Mouse (Mus musculus): ENCODE results near the gene Rasgrf1. TPM values are rescaled to one million over a fixed set of nuclear protein-coding genes. Genes with fewer than 3 reads are reported as not detected.

Rasgrf1 gene
- polyA plus RNA-seq, 1 experiment from 2014 or later = 0.02 TPM

DNA sequence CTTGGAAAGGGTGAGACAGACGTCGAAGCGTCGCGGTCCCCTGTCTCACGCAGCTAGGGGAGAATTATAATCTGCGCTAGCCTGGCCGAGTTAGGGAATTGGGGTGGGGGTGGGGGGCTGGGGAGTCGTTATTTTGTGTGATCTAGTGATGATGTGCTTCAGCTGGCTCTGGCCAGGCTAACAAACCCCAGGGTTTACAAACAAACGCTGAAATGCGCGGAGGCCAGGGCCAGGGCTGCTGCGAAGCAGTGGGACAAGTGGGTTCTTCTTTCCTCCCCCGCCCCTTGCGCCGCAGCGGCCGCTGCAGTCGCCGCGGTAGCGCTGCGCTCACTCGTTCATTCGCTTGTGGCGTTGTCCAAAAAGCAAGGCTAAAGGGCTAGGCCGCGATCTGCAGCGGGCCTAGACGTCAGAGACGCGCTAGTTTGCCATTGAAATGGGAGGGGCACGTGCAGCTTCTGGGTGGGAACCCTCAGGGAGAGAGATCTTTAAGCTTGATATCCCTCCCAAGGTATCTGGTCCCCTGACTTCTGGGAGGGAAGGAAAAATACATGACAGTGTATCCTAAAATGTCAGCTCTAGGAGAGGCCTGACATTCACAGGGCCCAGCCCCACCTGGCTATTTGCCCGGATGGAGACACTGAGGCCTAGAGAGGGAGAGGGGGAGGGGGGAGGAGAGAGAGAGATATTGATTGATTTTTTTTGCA, 1.2 kb downstream of the Rasgrf1 start:
- Histone ChIP-seq H3K27ac (replicated peaks) (no peak overlapping the region), H3K36me3 (no peaks in the 10 kb centered on the region), H3K4me1 (peaks cover 32% of the 10 kb centered on the region), H3K27me3 (ENCODE audit: low read depth, poor library complexity, severe bottlenecking) (peaks cover 90% of the 10 kb centered on the region), H3K4me3 (peak overlapping the region; percentile 61), H3K9me3 (replicated peaks) (no peaks in the 10 kb centered on the region)
- peak; percentile 58 for DNase-seq (ENCODE audit: low spot score)
- under 1% methylated on average over 26 of the region's 34 CpGs for WGBS

DNA sequence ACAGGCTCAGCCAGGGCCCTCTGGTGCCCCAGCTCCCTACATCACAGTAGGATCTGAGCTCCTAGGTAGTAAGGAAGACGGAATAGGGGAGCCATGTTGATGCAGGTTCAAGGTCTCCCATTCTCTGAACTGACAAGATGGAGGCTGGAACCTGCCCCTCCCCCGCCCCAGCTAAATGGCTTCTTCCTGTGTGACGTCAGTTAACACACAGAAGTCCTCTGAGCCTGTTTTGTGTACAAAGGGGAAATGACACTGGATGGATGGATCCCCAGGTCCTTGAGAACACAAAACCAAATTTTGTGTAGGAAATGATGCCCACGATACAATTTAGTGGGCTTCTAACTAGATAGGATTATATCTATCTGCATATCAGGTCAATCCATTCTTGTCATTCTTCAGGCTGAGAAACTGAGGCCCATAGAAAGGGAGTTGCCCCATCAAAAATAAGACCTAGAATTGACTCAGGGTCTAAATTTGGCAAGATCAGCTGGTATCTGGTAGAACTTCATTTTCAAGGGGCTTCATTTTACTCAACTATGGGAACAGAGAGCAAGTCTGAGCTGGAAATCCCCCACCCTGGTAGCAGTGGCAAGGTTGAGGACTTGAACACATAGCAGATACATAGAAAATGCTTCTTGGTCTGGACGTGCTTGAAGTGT, 2.3 kb downstream of the Rasgrf1 start:
- WGBS = 65% methylated on average over 5 of the region's 5 CpGs
- Histone ChIP-seq H3K4me1 (peaks cover 32% of the 10 kb centered on the region), H3K9me3 (replicated peaks) (no peaks in the 10 kb centered on the region), H3K27me3 (ENCODE audit: low read depth, poor library complexity, severe bottlenecking) (peaks cover 79% of the 10 kb centered on the region), H3K4me3 (no peak overlapping the region), H3K27ac (replicated peaks) (no peak overlapping the region), H3K36me3 (no peaks in the 10 kb centered on the region)
- no peak for DNase-seq (ENCODE audit: low spot score)

DNA sequence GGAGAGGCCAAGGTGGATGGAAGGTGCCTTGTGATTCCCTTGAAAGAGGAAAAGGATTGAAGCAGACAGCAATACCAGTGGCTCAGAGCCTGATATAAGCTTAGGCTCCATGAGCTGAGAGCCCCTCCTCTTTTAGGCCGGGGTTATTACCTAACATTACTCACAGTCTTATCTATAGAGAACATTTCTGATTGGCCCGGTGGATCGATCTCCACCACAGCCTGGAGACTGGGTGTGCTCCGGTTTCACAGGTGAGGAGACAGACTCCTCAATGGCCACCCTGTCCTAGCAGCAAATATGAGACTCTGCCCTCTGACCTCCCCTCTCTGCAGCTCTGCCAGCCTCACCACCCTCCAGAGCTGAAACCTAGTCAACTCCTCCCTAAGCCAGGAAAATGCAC, 3.4 kb downstream of the Rasgrf1 start:
- H3K4me3 ChIP-seq = no peak overlapping the region
- H3K36me3 ChIP-seq = no peaks in the 10 kb centered on the region
- DNase-seq (ENCODE audit: low spot score) = no peak
- H3K9me3 ChIP-seq (replicated peaks) = no peaks in the 10 kb centered on the region
- peaks cover 68% of the 10 kb centered on the region for H3K27me3 ChIP-seq (ENCODE audit: low read depth, poor library complexity, severe bottlenecking)
- H3K4me1 ChIP-seq = peaks cover 32% of the 10 kb centered on the region
- 75% methylated on average over 4 of the region's 4 CpGs for WGBS
- H3K27ac ChIP-seq (replicated peaks) = no peak overlapping the region

GRCm38 (mm10) chr9:89916471-89916870, 6.8 kb downstream of the Rasgrf1 start:
- H3K4me1 ChIP-seq = peaks cover 3% of the 10 kb centered on the region; the same call in 1 of the 2 replicates
- H3K9me3 ChIP-seq (replicated peaks) = no peaks in the 10 kb centered on the region
- H3K36me3 ChIP-seq = no peaks in the 10 kb centered on the region
- H3K27ac ChIP-seq (replicated peaks) = no peak overlapping the region
- H3K27me3 ChIP-seq (ENCODE audit: low read depth, poor library complexity, severe bottlenecking) = peaks cover 34% of the 10 kb centered on the region
- no peak overlapping the region for H3K4me3 ChIP-seq
- no peak for DNase-seq (ENCODE audit: low spot score)
- 90% methylated on average over 7 of the region's 7 CpGs for WGBS

- WGBS = 90% methylated on average over 1 of the region's 1 CpGs
- no peak overlapping the region for H3K27ac ChIP-seq (replicated peaks)
- no peak for DNase-seq (ENCODE audit: low spot score)
- H3K4me3 ChIP-seq = no peak overlapping the region
- H3K4me1 ChIP-seq = peaks cover 3% of the 10 kb centered on the region; the same call in 1 of the 2 replicates
- H3K9me3 ChIP-seq (replicated peaks) = no peaks in the 10 kb centered on the region
- no peaks in the 10 kb centered on the region for H3K36me3 ChIP-seq
- peaks cover 25% of the 10 kb centered on the region for H3K27me3 ChIP-seq (ENCODE audit: low read depth, poor library complexity, severe bottlenecking)
These were observed 7.7 kb downstream of the Rasgrf1 start for GRCm38 (mm10) chr9:89917431-89917830.

DNA sequence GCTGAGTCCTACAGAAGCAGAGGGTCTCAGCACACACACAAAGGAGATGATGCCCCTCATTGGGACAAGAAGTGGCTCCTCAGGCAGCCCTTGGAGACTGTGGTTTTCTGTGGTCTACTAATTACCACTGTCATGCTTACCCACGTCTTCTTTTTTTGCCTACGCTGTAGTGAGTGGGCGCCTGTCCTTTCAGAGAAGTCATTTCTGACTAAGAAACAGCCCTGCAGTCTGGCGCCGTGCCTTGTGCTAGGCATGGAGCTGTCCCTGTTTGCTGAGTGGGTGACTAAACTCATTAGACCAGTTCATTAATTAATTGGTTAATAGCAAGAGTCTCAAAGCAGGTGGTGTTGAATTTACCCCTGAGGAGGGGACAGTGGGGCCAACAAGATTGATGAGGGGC, 9.1 kb downstream of the Rasgrf1 start:
- Histone ChIP-seq H3K27me3 (ENCODE audit: low read depth, poor library complexity, severe bottlenecking) (peaks cover 11% of the 10 kb centered on the region), H3K27ac (replicated peaks) (no peak overlapping the region), H3K4me3 (no peak overlapping the region), H3K4me1 (no peaks in the 10 kb centered on the region), H3K36me3 (no peaks in the 10 kb centered on the region), H3K9me3 (replicated peaks) (no peaks in the 10 kb centered on the region)
- no peak for DNase-seq (ENCODE audit: low spot score)
- 88% methylated on average over 5 of the region's 5 CpGs for WGBS

- Histone ChIP-seq H3K9me3 (replicated peaks) (no peaks in the 10 kb centered on the region; the same call in 1 of the 2 replicates), H3K27ac (replicated peaks) (no peak overlapping the region), H3K4me1 (no peaks in the 10 kb centered on the region), H3K36me3 (no peaks in the 10 kb centered on the region), H3K27me3 (ENCODE audit: low read depth, poor library complexity, severe bottlenecking) (no peaks in the 10 kb centered on the region), H3K4me3 (no peak overlapping the region)
- DNase-seq (ENCODE audit: low spot score) = no peak
- WGBS = 78% methylated on average over 9 of the region's 9 CpGs
These were observed 11.4 kb downstream of the Rasgrf1 start for GRCm38 (mm10) chr9:89921121-89921520.

GRCm38 (mm10) chr9:89922666-89923065, 13.0 kb downstream of the Rasgrf1 start:
- WGBS = 91% methylated on average over 1 of the region's 1 CpGs
- H3K27me3 ChIP-seq (ENCODE audit: low read depth, poor library complexity, severe bottlenecking) = no peaks in the 10 kb centered on the region
- H3K4me3 ChIP-seq = no peak overlapping the region
- H3K4me1 ChIP-seq = no peaks in the 10 kb centered on the region
- no peak for DNase-seq (ENCODE audit: low spot score)
- H3K36me3 ChIP-seq = no peaks in the 10 kb centered on the region
- H3K27ac ChIP-seq (replicated peaks) = no peak overlapping the region
- H3K9me3 ChIP-seq (replicated peaks) = peaks cover 6% of the 10 kb centered on the region; the same call in 1 of the 2 replicates

DNA sequence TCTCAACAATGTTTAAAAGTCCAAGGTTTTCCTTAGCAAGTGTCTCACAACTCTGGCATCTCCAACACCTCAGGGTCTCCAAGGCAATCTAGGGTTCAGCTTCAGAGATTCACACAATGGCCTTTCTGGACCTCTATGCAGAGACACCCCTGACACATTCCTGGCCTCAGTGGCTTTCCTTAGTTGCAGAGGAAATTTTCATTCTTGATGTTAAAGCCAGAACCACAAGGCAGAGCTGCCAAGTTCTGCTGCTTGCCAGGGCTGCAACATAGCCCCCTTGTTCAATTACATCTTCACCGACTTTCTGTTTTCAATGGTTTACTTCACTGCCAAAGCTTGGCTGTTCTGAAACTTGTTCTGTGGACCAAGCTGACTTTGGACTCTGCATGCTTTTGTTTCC, 15.1 kb downstream of the Rasgrf1 start:
- no peaks in the 10 kb centered on the region for H3K4me1 ChIP-seq
- no peak for DNase-seq (ENCODE audit: low spot score)
- no peak overlapping the region for H3K4me3 ChIP-seq
- WGBS = 94% methylated on average over 1 of the region's 1 CpGs
- peaks cover 6% of the 10 kb centered on the region; the same call in 1 of the 2 replicates for H3K9me3 ChIP-seq (replicated peaks)
- H3K27me3 ChIP-seq (ENCODE audit: low read depth, poor library complexity, severe bottlenecking) = no peaks in the 10 kb centered on the region
- H3K36me3 ChIP-seq = no peaks in the 10 kb centered on the region
- H3K27ac ChIP-seq (replicated peaks) = no peak overlapping the region

DNA sequence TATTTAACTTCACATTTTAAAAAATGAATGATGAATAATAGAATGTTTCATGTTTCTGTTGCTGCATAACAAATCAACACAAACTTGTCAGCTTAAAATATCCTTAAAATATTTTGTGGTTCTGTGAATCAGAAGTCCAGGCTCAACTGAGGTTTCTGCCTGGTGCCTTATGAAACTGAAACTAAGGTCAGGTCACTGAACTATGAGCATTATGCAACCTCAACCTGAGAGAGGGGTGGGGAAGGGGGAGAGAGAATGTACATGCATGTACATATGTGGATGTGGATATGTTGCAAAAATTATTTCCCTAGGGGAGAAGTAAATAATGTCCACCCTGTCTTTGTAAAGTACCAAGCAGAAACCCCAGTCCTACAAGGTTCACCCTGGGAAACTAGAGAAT, 18.8 kb downstream of the Rasgrf1 start:
- Histone ChIP-seq H3K4me1 (no peaks in the 10 kb centered on the region), H3K27me3 (ENCODE audit: low read depth, poor library complexity, severe bottlenecking) (no peaks in the 10 kb centered on the region), H3K36me3 (no peaks in the 10 kb centered on the region), H3K27ac (replicated peaks) (no peak overlapping the region), H3K4me3 (no peak overlapping the region), H3K9me3 (replicated peaks) (peaks cover 6% of the 10 kb centered on the region; the same call in 1 of the 2 replicates)
- no peak for DNase-seq (ENCODE audit: low spot score)

GRCm38 (mm10) chr9:89940428-89940827, 30.7 kb downstream of the Rasgrf1 start:
- 76% methylated on average over 1 of the region's 1 CpGs for WGBS
- Histone ChIP-seq H3K27me3 (ENCODE audit: low read depth, poor library complexity, severe bottlenecking) (no peaks in the 10 kb centered on the region), H3K36me3 (no peaks in the 10 kb centered on the region), H3K9me3 (replicated peaks) (peaks cover 23% of the 10 kb centered on the region), H3K4me1 (no peaks in the 10 kb centered on the region), H3K4me3 (no peak overlapping the region), H3K27ac (replicated peaks) (no peak overlapping the region)
- no peak for DNase-seq (ENCODE audit: low spot score)

DNA sequence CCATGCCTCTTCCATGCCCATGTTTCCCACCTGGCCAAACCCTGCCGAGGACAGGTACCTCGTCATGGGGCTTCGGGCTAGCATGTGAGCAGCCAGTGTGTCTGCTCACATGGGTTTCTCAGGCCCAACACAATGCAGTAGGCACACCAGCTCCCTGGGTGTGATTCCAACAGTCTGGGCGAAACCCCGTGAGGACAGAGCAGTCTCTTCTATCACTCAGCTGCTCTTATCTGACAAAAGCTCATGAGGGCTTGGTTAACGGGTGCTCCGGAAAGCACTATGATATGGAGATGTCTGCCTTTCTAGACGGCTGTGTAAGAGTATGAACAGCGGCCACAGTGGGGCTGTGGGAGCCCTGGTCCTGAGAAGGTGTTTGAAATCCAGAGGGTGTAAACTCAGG, 37.1 kb downstream of the Rasgrf1 start:
- no peaks in the 10 kb centered on the region for H3K4me1 ChIP-seq
- H3K36me3 ChIP-seq = no peaks in the 10 kb centered on the region
- H3K4me3 ChIP-seq = no peak overlapping the region
- no peaks in the 10 kb centered on the region for H3K9me3 ChIP-seq (replicated peaks)
- 92% methylated on average over 9 of the region's 9 CpGs for WGBS
- H3K27ac ChIP-seq (replicated peaks) = no peak overlapping the region
- no peaks in the 10 kb centered on the region for H3K27me3 ChIP-seq (ENCODE audit: low read depth, poor library complexity, severe bottlenecking)
- DNase-seq (ENCODE audit: low spot score) = no peak

DNA sequence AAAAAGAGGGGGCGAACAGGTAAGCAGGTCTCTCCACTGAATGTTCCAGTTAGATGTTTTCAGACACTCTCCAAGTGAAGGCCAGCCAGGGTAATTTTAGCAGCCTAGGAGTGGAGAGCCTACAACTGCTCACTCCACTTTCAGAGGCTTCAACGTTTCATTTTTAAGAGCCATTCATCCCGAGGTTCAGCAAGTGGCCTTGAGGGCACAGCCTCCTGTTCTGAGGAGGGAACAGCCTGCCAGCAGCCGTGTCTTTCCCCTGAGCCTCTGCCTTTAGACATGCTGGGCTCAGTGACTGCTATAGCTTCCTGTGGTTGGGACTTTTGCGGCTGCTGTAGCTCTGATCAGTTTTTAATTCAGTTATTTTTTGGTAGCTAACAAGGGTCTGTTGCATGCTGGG, 38.9 kb downstream of the Rasgrf1 start:
- no peaks in the 10 kb centered on the region for H3K9me3 ChIP-seq (replicated peaks)
- H3K4me1 ChIP-seq = no peaks in the 10 kb centered on the region
- 79% methylated on average over 5 of the region's 5 CpGs for WGBS
- H3K27me3 ChIP-seq (ENCODE audit: low read depth, poor library complexity, severe bottlenecking) = no peaks in the 10 kb centered on the region
- no peaks in the 10 kb centered on the region for H3K36me3 ChIP-seq
- H3K4me3 ChIP-seq = no peak overlapping the region
- no peak for DNase-seq (ENCODE audit: low spot score)
- H3K27ac ChIP-seq (replicated peaks) = no peak overlapping the region
